Mouse (Mus musculus): Measurements from ENCODE around the gene Ddx51.

Ddx51 gene

DNA sequence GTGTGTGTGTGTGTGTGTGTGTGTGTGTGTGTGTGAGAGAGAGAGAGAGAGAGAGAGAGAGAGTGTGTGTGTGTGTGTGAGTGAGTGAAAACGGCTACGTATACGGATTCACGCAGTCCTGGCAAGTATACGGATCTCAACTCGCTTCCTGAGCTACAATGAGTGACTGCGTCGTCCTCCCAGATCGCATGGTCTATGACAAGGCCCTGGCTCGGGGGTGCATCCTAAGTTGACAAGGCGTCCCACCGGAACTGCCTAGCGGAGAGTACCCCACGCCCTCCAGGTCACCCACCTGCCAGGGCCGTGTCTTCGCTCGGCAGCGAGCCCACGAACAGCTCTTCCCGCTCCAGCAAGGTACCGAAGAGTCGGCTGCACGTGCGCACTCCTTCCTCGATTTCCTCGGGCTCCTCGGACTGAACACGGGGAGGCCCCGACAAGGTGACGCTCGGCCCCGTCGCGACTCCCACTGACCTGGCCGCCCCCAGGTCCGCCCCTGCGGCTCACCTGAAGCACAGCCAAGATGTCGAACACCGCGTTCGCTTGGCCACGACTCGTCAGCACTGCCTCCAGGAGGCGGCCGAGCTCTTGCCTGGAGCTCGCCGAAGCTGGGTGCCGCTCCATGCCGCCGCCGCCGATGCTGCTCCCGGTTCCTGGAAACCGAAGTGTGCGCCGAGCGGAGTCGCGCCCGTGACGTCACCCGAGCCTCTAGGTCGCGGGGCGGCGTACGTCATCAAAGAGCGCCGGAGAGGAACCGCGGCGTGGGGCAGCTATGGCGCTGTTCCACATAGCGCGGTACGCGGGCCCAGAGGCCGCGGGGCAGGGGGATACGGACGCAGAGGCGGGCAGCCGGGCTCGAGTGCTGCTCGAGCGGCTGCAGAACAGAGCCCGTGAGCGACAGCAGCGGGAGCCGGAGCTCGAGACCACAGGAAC is at the start of gene Ddx51, which contains the start of gene Noc4l:
Ddx51 (plus strand) TSS at position 733 of the 930 bp plus-strand sequence.
Noc4l (minus strand) TSS at position 699 of the 930 bp plus-strand sequence.
- peak; percentile 88 to 97 for DNase-seq

DNA sequence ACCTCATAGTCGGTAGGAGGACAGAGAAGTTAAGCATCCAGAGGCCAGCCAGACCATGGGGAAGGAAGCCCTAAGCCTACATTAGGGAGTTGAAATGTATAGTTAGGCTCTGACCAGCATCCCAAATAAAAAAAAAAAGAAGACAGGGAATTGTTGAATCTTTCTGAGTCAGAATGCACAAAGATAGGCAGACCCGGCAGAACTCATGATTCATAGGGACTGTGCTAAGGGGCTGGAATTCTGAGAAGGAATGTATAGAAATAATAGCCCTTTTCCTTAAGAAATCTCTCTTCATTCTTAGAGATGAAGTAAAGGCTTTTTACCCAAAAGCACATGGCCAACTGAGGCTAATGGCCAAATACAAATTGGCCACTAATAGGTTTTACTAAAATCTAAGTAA is 48.9 kb upstream of the Ddx51 start:
- no peak for DNase-seq

DNA sequence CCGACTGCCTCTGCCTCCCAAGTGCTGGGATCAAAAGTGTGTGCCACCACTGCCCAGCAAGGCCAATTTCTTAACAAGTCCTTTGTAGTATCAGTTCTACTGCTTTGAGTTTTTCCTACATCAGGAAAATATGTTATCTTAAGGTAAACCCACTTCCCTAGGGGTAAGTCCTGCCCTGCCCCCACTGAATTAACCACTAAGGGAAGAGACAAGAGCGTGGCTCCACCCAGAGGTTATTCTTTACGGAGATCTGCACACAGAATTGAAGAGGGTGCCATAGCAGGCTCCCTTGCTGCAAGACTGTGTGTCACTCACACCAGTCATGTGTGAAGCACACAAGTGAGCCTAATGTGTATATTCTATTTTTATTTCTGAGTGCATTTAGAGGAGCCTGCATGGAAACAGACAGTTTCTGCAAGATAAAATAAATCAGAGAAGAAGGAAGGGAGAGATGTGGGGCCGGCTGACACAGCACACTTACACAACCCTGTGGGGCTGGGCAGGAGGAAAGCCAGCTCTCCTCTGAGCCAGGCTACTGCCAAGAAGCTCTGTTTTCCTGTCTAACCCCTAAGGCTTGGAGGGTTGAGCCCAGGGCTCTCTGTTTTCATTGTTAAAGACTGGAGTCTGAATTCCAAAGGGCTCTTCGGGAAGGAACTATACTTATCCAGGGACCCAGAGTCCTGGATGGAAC is 47.6 kb upstream of the Ddx51 start:
- no peak for DNase-seq

DNA sequence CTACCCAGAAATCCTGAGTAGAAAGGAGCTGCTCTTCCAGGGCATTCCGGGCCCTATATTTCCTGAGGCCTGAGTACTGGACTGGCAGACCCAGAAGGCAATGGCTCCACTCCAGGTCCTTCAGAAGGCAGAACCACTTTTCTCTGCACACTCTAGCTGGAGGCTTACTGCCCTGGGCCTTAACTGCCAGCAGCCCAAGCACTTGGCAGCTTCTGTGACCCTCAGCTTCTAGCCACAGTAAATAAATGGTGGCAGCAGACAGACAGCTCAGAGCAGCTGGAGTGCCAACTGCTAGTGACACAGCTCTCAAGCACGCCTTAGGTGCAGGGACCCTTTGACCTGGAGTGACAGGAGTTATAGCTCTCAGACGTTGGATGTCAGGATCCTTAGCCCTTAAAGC is 45.5 kb upstream of the Ddx51 start:
- DNase-seq = no peak

DNA sequence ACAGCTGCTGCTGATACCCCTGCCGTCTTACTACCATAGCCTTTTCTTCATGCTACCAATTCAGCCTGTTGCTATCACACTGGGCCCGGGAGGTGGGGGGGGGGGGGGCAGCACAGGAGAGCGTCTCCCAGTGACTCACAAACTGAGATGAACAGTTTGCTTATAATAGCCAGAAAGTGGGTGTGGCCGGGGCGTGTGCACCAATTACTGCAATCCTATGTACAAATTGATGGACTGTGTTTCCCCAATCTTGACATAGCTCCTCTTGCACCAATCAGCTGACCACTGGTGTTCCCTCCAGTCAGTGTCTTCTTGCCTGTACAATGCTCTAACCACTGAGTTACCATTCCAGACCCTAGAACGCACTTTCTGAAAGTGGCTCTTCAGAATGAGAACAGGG is 44.9 kb upstream of the Ddx51 start:
- DNase-seq = no peak

DNA sequence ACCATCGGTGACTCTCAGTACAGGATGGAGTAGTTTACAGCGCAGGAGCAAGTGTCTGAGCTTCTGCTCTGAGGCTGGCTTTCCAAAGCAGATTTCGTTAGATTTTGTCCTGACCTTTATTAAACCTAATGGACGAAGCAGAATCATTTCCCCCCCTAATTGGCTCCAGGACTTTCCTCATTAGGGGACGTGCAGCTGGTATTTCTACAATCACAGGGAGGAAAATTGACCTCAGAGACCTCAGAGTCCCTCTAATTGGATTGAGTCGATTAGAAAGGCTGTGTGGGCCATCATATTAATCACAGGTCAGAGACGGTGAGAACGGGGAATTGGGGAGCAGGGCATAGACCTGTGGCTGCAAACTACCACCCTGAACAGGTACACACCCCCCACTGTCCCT is 44.3 kb upstream of the Ddx51 start:
- no peak for DNase-seq

DNA sequence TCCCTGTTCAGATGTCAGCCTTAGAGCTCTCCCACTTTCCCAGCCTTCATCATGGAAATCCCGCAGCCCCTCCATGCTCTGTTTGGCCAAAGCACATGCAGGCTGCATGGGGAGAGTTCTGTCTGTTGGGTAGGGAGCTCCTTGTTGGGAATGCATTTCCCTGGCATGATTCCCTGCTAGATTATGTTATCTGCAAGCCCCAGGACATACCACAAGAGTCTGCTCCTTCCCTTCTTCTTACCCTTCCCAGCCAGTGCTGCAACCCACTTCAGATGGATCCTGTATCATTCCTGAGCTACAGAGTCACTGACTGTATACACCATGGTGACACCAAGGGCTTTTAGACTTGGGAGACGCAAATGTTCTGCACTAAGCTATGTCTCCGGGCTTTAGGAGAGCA is 43.8 kb upstream of the Ddx51 start:
- no peak for DNase-seq

DNA sequence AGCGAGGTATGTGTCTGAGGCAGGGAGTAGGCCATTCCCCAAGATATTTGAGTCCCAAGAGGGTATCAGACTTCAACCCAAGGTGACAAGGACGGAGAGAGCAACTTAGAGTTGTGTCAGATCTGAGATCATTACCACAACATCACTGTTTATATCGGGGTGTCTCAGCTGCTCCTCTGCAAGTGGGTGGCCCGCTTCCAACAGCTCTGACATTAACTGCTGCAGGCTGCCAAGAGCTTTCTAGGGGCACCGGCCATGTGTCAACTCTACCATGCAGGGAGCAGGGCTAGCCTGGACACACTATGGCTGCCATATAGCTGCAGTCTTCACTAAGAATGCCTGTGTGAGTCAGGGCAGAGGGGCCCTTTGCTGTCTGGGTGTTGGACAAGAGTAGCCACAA is 43.4 kb upstream of the Ddx51 start:
- no peak for DNase-seq

DNA sequence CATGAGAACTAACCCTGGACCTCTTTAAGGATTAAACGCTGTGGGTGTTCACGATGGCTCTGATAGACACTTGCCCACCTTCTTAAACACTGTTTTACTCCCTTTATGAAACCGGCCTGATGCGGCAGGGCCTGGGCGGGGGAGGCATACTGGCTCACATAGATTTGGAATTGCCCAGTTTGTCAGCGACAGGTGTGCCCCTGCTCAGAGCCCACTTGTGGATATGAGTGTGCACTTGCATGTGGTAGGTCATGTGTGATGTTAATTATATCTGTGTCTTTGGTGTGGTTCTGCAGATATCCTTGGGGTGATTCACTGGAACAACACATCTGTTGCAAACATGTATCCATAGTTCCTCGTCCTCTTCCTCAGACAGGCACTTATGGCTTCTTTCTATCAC is 42.8 kb upstream of the Ddx51 start:
- DNase-seq = no peak

DNA sequence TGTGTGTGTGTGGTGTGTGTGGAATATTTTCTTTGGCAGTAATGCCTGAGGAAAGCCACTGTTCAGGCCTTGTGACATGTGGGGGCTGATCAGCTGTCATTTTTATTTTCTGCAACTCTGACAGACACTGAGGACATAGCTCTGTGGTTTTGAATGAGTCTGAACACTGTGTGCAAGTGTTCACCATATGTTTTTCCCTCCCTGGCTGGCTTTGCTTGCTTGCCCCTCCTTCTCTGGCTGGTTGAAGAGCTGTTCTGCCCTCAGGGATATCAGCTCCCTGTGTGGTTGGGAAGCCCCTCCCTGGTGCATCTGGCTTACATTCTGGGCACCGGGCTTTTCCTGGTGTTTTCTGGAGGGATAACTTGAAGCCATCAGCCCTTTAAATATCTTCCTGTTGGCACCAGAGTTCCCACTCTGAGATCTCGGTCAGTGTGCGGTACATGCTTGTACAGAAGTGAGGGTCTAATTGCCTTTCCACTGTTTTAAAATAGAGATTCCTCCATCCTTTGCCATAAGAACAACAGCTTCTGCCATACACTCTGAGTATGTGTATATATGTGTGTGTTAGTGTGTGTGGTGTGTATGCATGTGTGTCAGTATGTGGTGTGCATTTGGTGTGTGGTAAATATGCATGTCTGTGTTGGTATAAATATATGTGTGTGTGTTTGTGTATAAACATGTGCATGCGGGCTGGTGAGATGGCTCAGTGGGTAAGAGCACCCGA is 41.7 kb upstream of the Ddx51 start:
- DNase-seq = no peak

DNA sequence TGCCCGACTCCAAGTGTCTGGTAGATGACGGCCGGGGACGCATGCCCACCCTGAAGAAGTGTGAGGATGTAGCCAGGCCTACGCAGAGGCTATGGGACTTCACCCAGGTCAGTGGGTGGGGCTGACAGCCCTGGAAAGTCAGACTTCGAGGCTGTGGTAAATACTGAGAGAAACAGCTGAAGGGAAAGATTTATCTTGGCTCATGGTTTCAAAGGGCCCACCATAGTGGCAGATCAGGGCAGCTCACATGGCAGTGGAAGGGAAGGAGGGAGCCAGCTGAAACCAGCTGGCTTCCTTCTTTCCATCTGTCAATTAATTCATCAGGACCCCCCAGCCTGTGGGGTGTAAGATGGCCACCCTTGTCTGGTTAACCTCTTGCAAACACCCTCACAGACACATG is 34.0 kb upstream of the Ddx51 start:
- no peak for DNase-seq

DNA sequence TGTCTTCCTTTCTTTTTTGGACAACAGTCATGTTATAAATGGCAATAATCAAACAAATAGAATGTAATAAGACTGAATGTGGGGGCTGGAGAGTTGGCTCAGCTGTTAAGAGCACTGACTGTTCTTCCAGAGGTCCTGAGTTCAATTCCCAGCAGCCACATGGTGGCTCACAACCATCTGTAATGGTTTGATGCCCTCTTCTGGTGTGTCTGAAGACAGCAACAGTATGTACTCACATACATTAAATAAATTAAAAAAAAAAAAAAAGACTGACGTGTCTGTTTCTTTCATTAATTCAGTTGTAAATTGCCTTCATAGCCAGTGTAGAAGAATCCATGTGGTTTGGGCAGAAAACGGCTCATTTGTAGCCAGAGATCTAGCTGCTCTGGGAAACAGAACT is 28.9 kb upstream of the Ddx51 start:
- DNase-seq = no peak

DNA sequence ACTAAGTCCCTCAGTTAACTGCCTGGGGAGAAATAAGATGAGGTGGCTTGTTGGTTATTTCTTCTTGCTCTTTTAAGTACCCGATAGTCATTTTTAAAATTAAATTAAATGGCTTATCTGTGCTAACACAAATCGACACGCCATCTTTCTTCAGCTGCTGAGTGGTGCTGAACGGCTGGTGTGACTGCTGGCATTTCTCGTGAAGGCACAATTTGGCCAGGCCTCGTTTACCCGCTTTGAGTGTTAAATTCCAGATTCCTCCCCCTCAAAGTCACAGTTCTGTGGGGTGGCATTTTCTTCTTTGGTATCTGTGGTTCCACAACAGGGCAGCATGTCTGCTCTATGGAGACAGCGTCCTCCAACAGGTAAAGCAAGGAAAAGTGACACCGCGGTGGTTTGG is 25.9 kb upstream of the Ddx51 start:
- DNase-seq = no peak

DNA sequence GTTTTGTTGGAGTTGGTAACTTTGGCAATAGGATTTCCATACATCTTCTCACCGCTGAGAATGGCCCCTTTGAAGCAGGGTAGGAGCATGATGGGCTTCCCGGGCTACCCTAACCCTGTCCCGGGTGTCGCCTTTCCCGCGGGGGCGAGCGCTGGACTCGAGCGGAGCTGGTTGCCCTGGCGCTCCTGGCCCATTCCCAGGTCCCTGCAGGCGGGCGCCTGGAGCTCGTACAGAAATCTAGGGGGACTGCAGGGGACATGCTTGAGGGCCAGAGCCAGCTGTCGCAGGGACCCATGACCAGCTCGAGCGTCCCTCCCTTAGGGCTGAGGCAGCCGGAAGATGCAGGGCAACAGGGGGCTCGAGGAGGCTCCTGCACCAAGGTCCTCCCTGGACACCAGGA is 25.1 kb upstream of the Ddx51 start:
- no peak for DNase-seq

DNA sequence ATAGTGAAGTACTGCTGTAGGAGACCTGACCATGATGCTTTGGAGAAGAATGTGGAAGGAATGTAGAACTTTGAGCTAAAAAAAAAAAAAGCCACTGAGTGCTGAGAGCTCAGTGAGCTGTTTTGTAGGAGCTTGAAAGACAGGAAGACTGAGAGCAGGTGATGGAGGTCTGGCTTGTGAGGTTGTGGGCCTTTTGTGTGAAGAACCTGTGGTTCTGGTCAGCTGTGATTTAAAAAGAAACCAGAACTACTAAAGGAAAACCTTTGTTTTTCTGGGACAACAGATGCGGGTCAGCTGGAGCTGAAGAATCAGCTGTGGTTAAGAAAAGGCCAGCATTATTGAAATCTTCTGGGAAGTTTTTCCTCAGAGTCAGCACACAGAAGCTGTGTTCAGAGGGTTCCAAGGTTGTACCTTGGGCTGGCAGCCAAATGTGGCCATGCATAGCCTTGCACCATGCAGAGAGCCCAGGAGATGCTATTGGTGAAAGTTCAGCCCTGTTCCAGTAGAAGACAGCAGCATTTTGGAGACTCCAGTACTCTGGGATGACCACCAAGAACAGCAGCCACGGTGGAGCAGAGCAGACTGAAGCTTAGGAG is 23.6 kb upstream of the Ddx51 start:
- DNase-seq = no peak

DNA sequence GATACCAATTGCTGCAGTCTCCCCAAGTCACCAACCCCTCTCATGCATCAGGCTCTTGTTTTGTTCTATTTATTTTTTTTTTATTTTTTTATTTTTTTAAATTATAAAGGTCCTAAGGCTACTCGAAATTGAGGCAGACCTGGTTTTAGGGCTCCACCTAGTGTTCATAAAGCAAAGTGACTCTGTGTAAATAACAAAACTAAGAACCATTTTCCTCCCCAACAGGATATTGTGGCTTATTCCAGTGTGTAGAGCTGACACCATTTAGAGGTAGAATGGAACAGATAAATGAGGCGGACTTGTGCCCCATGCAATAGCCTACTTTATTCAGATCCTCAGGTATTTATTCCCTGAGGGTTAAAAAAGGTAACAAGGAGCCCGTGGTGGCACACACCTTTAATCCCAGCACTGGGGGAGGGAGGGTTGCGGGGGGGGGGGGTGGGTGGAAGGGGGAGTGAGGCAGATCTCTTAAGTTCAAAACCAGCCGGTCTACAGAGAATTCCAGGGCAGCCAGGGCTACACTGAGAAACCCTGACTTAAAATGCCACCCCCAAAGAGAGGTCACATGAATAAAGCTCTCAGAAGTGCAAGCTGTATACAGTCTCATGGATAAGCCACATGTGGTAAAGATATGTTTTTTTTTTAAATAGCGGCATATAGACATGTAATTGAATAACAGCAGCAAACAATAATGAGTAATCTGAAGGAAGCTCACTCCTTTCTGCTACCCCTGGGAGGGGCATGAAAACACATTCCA is 17.1 kb upstream of the Ddx51 start:
- DNase-seq = no peak

DNA sequence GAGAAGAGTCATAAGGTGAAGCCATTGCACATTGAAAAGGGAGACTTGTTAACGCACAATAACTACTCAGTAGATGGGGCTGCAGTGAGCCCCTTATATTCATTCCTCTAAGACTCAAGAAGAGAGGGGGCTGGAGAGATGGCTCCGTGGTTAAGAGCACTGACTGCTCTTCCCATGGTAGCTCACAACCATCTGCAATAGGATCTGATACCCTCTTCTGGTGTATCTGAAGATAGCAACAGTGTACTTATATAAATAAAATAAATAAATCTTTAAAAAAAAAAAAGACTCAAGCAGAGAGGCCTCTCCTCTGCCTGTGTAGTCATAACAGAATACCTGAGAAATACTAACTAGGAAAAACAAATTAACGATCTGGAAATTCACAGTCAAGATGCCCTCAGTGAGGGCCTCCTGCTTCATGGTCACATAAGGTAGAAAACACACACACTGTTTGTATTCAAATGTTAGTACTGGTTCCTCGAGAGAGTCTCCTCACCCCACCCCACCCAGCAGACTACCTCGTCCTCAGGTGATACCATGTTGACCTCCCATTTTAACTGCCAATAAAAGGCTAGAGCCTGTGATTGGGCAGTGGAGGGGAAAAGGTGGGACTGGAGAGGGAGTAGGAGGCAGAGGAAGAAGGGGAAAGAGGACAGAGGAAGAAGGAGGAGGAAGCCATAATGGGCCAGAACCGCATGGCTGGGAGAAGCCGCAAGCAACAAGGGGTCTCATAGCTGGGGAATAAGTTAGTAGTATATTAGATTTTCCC is 14.8 kb upstream of the Ddx51 start:
- no peak for DNase-seq

DNA sequence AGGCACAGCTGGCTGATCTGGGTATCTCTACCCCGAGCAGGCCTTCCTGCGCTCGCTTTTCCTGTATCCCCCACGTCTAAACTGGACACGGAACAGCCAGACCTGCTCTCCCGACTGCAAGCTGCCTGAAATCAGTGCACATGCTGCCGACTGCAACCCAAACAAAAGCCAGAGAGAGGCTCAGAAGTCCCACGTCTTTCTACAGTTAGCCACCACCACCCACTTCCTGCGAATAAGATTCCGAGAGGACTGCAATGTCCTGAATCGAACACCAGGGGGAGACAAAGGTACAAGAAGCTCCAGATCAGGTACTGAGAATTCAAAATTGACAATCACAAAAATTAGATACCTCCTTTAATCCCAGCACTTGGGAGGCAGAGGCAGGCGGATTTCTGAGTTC is 13.8 kb upstream of the Ddx51 start:
- DNase-seq = peak; percentile 49 to 70

DNA sequence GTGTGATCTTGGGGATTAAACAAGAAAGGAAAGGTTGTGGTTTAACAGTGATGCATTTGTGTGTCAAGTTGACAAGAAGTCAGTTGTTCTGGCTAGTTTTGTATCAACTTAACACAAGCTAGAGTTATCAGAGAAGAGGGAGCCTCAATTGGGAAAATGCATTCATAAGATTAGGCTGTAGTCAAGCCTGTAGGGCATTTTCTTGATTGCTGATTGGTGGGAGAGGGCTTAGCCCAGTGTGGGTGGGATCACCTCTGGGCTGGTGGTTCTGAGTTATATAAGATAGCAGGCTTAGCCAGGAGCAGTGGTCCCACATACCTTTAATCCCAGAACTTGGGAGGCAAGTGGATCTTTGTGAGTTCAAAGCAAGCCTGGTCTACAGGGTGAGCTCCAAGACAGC is 6.9 kb upstream of the Ddx51 start:
- DNase-seq = no peak

DNA sequence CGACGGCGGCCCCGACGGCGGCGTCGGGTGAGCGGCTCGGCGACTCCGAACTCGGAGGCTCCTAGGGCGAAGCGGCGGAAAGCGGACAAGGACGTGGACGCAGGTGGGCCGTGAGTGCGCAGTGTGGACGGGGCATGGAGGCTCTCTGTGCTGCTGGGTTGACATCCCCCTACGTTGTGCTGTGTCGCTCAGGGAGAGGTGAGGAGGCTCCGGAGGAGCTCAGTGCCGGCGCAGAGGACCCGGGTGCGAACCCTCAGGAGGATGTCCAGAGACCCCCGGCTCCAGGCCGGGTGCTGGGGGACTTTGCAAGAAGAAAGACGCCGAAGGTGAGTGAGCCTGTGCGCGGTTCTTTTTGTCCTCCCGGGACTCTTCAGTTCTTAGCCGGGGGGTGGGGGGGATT is 435 bp downstream of the Ddx51 start:
- DNase-seq = no peak

DNA sequence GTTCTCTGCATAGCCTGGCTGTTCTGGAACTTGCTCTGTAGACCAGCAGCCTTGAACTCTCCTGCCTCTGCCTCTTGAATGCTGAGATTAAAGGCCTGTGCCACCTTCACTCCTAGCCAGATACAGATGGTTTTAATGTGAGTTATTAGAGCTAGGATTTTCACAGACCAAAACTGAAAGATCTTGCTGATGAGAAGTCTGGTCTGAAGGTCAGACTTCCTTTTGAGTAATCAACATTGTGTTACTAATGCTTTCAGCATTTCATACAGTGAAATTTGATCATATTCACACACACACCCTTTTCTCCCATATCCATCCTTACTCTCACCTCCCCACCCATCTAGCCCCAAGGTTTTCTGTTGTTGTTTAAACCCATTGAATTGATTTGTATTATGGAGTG is 6.4 kb downstream of the Ddx51 start:
- DNase-seq = no peak

DNA sequence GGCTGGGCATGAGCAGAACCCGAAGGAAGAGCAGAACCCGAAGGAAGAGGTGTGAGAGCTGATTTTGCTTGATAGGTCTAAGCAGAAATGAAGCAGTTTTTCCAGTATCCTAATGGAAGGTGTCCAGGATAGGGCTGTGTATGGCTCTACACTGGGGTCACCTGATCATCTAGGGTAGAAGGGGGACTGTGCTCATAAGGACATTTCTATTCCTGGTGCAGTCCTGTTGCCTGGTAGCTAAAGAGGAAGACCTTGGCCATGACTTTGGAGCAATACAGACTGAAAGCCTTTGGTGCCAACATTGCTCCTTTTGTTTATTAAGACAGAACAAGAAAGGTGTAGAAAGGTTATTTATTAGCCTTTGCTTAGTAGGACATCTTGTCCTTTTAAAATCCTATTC is 10.8 kb downstream of the Ddx51 start:
- no peak for DNase-seq
